Mouse (Mus musculus): ENCODE data around the gene Nxpe5. TPM values are rescaled to one million over a fixed set of nuclear protein-coding genes. Genes with fewer than 3 reads are reported as not detected.

Nxpe5 gene
- polyA plus RNA-seq, 1 experiment: not detected

DNA sequence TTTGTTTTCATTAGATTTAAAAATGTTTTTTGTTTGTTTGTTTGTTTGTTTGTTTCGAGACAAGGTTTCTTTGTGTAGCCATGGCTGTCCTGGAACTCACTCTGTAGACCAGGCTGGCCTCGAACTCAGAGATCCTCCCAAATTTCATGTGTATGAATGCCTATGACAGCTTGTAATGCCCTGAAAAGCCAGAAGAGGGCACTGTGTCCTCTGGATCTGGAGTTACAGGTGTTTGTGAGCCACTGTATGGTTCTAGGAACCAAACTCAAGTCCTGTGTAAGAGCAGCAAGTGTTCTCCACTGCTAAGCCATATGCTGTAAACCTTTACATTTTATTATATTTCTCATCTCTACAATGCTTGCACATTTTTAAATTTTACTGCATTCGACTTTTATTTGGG lies 62.2 kb downstream of the Nxpe5 start:
- Histone ChIP-seq H3K4me3 (ENCODE audit: insufficient read depth, poor library complexity, severe bottlenecking) (no peak overlapping the region), H3K79me2 (ENCODE audit: control insufficient read depth, insufficient read depth) (no peaks in the 10 kb centered on the region), H3K27me3 (ENCODE audit: control insufficient read depth, insufficient read depth, insufficient read length) (no peaks in the 10 kb centered on the region), H3K79me3 (ENCODE audit: low read depth) (no peaks in the 10 kb centered on the region), H3K36me3 (ENCODE audit: control insufficient read depth, insufficient read depth) (no peaks in the 10 kb centered on the region), H3ac (ENCODE audit: control insufficient read depth, insufficient read length, low read depth) (no peak overlapping the region)
- TF ChIP-seq MYOD1 (IDR thresholded peaks at IDR 0.05; ENCODE audit: control insufficient read depth, insufficient read length, low read depth) (no peak), FOSL1 (IDR thresholded peaks at IDR 0.05; ENCODE audit: insufficient read depth, low read length, poor library complexity, severe bottlenecking) (no peak), USF1 (IDR thresholded peaks at IDR 0.05; ENCODE audit: low read depth) (no peak), MYOG (IDR thresholded peaks at IDR 0.05; ENCODE audit: control insufficient read depth, extremely low read depth, insufficient read length) (no peak), MAX (IDR thresholded peaks at IDR 0.05) (no peak), CEBPB (IDR thresholded peaks at IDR 0.05; ENCODE audit: low read depth) (no peak), CTCF (IDR thresholded peaks at IDR 0.05; ENCODE audit: control insufficient read depth, insufficient read depth, insufficient read length) (no peak)

GRCm38 (mm10) chr5:138291638-138292037 lies 65.9 kb downstream of the Nxpe5 start:
- Histone ChIP-seq H3K27me3 (ENCODE audit: control insufficient read depth, insufficient read depth, insufficient read length) (no peaks in the 10 kb centered on the region), H3K79me2 (ENCODE audit: control insufficient read depth, insufficient read depth) (no peaks in the 10 kb centered on the region), H3K36me3 (ENCODE audit: control insufficient read depth, insufficient read depth) (no peaks in the 10 kb centered on the region), H3ac (ENCODE audit: control insufficient read depth, insufficient read length, low read depth) (no peak overlapping the region), H3K4me3 (ENCODE audit: insufficient read depth, poor library complexity, severe bottlenecking) (no peak overlapping the region), H3K79me3 (ENCODE audit: low read depth) (no peaks in the 10 kb centered on the region)
- TF ChIP-seq MYOD1 (IDR thresholded peaks at IDR 0.05; ENCODE audit: control insufficient read depth, insufficient read length, low read depth) (no peak), CEBPB (IDR thresholded peaks at IDR 0.05; ENCODE audit: low read depth) (no peak), USF1 (IDR thresholded peaks at IDR 0.05; ENCODE audit: low read depth) (no peak), MYOG (IDR thresholded peaks at IDR 0.05; ENCODE audit: control insufficient read depth, extremely low read depth, insufficient read length) (no peak), MAX (IDR thresholded peaks at IDR 0.05) (no peak), FOSL1 (IDR thresholded peaks at IDR 0.05; ENCODE audit: insufficient read depth, low read length, poor library complexity, severe bottlenecking) (no peak), CTCF (IDR thresholded peaks at IDR 0.05; ENCODE audit: control insufficient read depth, insufficient read depth, insufficient read length) (no peak)

- Histone ChIP-seq H3K27me3 (ENCODE audit: control insufficient read depth, insufficient read depth, insufficient read length) (peaks cover 5% of the 10 kb centered on the region), H3K36me3 (ENCODE audit: control insufficient read depth, insufficient read depth) (no peaks in the 10 kb centered on the region), H3ac (ENCODE audit: control insufficient read depth, insufficient read length, low read depth) (no peak overlapping the region), H3K79me3 (ENCODE audit: low read depth) (no peaks in the 10 kb centered on the region), H3K4me3 (ENCODE audit: insufficient read depth, poor library complexity, severe bottlenecking) (no peak overlapping the region), H3K79me2 (ENCODE audit: control insufficient read depth, insufficient read depth) (no peaks in the 10 kb centered on the region)
- TF ChIP-seq MYOD1 (IDR thresholded peaks at IDR 0.05; ENCODE audit: control insufficient read depth, insufficient read length, low read depth): no peak
- no peak for TF ChIP-seq MAX (IDR thresholded peaks at IDR 0.05)
- TF ChIP-seq CEBPB (IDR thresholded peaks at IDR 0.05; ENCODE audit: low read depth): no peak
- no peak for TF ChIP-seq USF1 (IDR thresholded peaks at IDR 0.05; ENCODE audit: low read depth)
- TF ChIP-seq MYOG (IDR thresholded peaks at IDR 0.05; ENCODE audit: control insufficient read depth, extremely low read depth, insufficient read length): no peak
- no peak for TF ChIP-seq CTCF (IDR thresholded peaks at IDR 0.05; ENCODE audit: control insufficient read depth, insufficient read depth, insufficient read length)
- TF ChIP-seq FOSL1 (IDR thresholded peaks at IDR 0.05; ENCODE audit: insufficient read depth, low read length, poor library complexity, severe bottlenecking): no peak
Measured at GRCm38 (mm10) chr5:138294158-138294557, 68.5 kb downstream of the Nxpe5 start.

DNA sequence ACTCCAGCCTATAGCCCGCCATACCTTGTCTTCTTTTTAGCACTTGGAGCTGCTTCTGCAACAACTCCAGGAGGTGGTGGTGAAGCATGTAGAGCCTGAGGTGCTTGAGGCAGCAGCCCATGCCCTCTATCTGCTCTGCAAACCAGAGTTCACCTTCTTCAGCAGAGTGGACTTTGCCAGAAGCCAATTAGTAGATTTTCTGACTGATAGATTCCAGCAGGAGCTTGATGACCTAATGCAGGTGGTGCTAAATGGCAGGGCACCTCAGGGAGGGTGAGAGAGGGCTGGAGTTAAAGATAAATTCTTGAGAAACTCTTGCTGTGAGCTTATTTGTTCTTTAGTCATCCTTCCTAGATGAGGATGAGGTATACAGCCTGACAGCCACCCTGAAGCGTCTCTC lies 73.9 kb downstream of the Nxpe5 start:
- Histone ChIP-seq H3K79me2 (ENCODE audit: control insufficient read depth, insufficient read depth) (no peaks in the 10 kb centered on the region), H3K79me3 (ENCODE audit: low read depth) (no peaks in the 10 kb centered on the region), H3K36me3 (ENCODE audit: control insufficient read depth, insufficient read depth) (no peaks in the 10 kb centered on the region), H3K4me3 (ENCODE audit: insufficient read depth, poor library complexity, severe bottlenecking) (no peak overlapping the region), H3ac (ENCODE audit: control insufficient read depth, insufficient read length, low read depth) (no peak overlapping the region), H3K27me3 (ENCODE audit: control insufficient read depth, insufficient read depth, insufficient read length) (peaks cover 6% of the 10 kb centered on the region)
- TF ChIP-seq USF1 (IDR thresholded peaks at IDR 0.05; ENCODE audit: low read depth): no peak
- TF ChIP-seq MYOG (IDR thresholded peaks at IDR 0.05; ENCODE audit: control insufficient read depth, extremely low read depth, insufficient read length): no peak

Other genes with a start within 250 kb of the Nxpe5 start
- not detected for gene Azgp1, start 244.4 kb upstream of the Nxpe5 start, polyA plus RNA-seq (2012; fragmentation: generic; extraction: Trizol)
- not detected for gene Smok3a, start 204.6 kb upstream of the Nxpe5 start, polyA plus RNA-seq (2012; fragmentation: generic; extraction: Trizol)
- not detected for gene Smok3b, start 204.5 kb upstream of the Nxpe5 start, polyA plus RNA-seq (2012; fragmentation: generic; extraction: Trizol)
- not detected for gene Smok3c, start 172.7 kb upstream of the Nxpe5 start, polyA plus RNA-seq (2012; fragmentation: generic; extraction: Trizol)
- gene Zkscan1, start 140.8 kb upstream of the Nxpe5 start, polyA plus RNA-seq (2012; fragmentation: generic; extraction: Trizol): 3.7 TPM
- gene Zscan21, start 109.0 kb upstream of the Nxpe5 start, polyA plus RNA-seq (2012; fragmentation: generic; extraction: Trizol): 8.5 TPM
- 1.9 TPM for gene Zfp113, start 70.2 kb upstream of the Nxpe5 start, polyA plus RNA-seq (2012; fragmentation: generic; extraction: Trizol)
- 182 TPM for gene Cops6, start 64.8 kb upstream of the Nxpe5 start, polyA plus RNA-seq (2012; fragmentation: generic; extraction: Trizol)
- 11.2 TPM for gene Ap4m1, start 53.9 kb upstream of the Nxpe5 start, polyA plus RNA-seq (2012; fragmentation: generic; extraction: Trizol)
- gene Mcm7, start 53.5 kb upstream of the Nxpe5 start, polyA plus RNA-seq (2012; fragmentation: generic; extraction: Trizol): 208 TPM
- 58.1 TPM for gene Taf6, start 38.4 kb upstream of the Nxpe5 start, polyA plus RNA-seq (2012; fragmentation: generic; extraction: Trizol)
- gene Cnpy4, start 38.4 kb upstream of the Nxpe5 start, polyA plus RNA-seq (2012; fragmentation: generic; extraction: Trizol): 23.0 TPM
- gene Mblac1, start 31.6 kb upstream of the Nxpe5 start, polyA plus RNA-seq (2012; fragmentation: generic; extraction: Trizol): 2.5 TPM
- 72.8 TPM for gene Lamtor4, start 29.6 kb downstream of the Nxpe5 start, polyA plus RNA-seq (2012; fragmentation: generic; extraction: Trizol)
- 6.8 TPM for gene BC037034, start 38.1 kb downstream of the Nxpe5 start, polyA plus RNA-seq (2012; fragmentation: generic; extraction: Trizol)
- 0.08 TPM for gene Gal3st4, start 46.9 kb downstream of the Nxpe5 start, polyA plus RNA-seq (2012; fragmentation: generic; extraction: Trizol)
- gene Gm43720, start 54.1 kb downstream of the Nxpe5 start, polyA plus RNA-seq (2012; fragmentation: generic; extraction: Trizol): not detected
- 0.60 TPM for gene Gpc2, start 54.1 kb downstream of the Nxpe5 start, polyA plus RNA-seq (2012; fragmentation: generic; extraction: Trizol)
- gene Stag3, start 54.3 kb downstream of the Nxpe5 start, polyA plus RNA-seq (2012; fragmentation: generic; extraction: Trizol): 0.05 TPM
- 0.19 TPM for gene Pvrig, start 116.1 kb downstream of the Nxpe5 start, polyA plus RNA-seq (2012; fragmentation: generic; extraction: Trizol)
- 2.0 TPM for gene Zfp157, start 215.6 kb downstream of the Nxpe5 start, polyA plus RNA-seq (2012; fragmentation: generic; extraction: Trizol)